Mouse (Mus musculus) lung, adult 2 months (tissue): ENCODE measurements at regions not wholly inside any gene's neighbourhood (a gene's known extent, or its start where the extent isn't known, plus 50 kb on each side); places are given as distances from the start of the nearest gene placed in this dataset.

Source experiments
- CTCF ChIP-seq: fragments of 200-500 bp; IDR thresholded peaks from 2 replicates; pipeline ENCODE4 v1.5.1; 2011; ENCODE audit warnings: mild to moderate bottlenecking, low read length, control low read depth; ENCODE audit not compliant: insufficient read depth
- POLR2A ChIP-seq: fragments of 200-500 bp; IDR thresholded peaks from 2 replicates; pipeline ENCODE4 v1.6.1; 2011; ENCODE audit warnings: low read depth, mild to moderate bottlenecking, control low read depth, low read length, borderline replicate concordance; ENCODE audit errors: extremely low read depth

- TF ChIP-seq CTCF, result no peak
- TF ChIP-seq POLR2A, result no peak
Measured at GRCm38 (mm10) chr12:31179536-31179935, 61.0 kb upstream of the Gm6993 start.
